Mouse (Mus musculus) central nervous system, embryonic 14 days (tissue): ENCODE measurements around the gene Gm3880. TPM values are rescaled to one million over a fixed set of nuclear protein-coding genes. Genes with fewer than 3 reads are reported as not detected.

Experiments used
- polyA plus RNA-seq: library from polyadenylated mRNA; depleted of rRNA; stranded (reverse); fragments of >200 nt; gene quantifications from 2 replicates; pipeline ENCODE4 v1.2.3, GENCODE M21; 2012; rRNA removed

The Gm3880 gene
- polyA plus RNA-seq, result not detected in 2 replicates

GRCm38 (mm10) chrX:102686872-102687271 is at the start of gene Gm3880:
Gene Gm3880, minus strand, starts transcription at chrX:102686972.

GRCm38 (mm10) chrX:102707535-102707934 is 20.8 kb upstream of the Gm3880 start, which contains the start of the genes Gm9112 and Dmrtc1b:
Gene Gm9112, minus strand, starts transcription at chrX:102707635.
Gene Dmrtc1b, plus strand, starts transcription at chrX:102707865.

GRCm38 (mm10) chrX:102643823-102644572 is 42.8 kb downstream of the Gm3880 start, which contains the start of gene Phka1:
Gene Phka1, minus strand, starts transcription at chrX:102644246.

Other genes starting within 250 kb of the Gm3880 start
- gene Hdac8, start 181.6 kb downstream of the Gm3880 start, polyA plus RNA-seq, result 13.9 and 14.1 TPM in 2 replicates
- 7.6 and 8.6 TPM in 2 replicates for gene Phka1, start 42.7 kb downstream of the Gm3880 start, polyA plus RNA-seq
- not detected in 2 replicates for gene Gm9112, start 20.7 kb upstream of the Gm3880 start, polyA plus RNA-seq
- gene Dmrtc1b, start 20.9 kb upstream of the Gm3880 start, polyA plus RNA-seq, result not detected in 2 replicates
- gene Dmrtc1c1, start 116.0 kb upstream of the Gm3880 start, polyA plus RNA-seq, result not detected in 2 replicates
- gene Dmrtc1c2, start 167.6 kb upstream of the Gm3880 start, polyA plus RNA-seq, result not detected in 2 replicates
- gene 1700031F05Rik, start 181.0 kb upstream of the Gm3880 start, polyA plus RNA-seq, result 0.05 TPM in 1 of 2 replicates, not detected in the other
- gene Dmrtc1a, start 221.7 kb upstream of the Gm3880 start, polyA plus RNA-seq, result 0.64 and 1.0 TPM in 2 replicates
- gene 1700011M02Rik, start 221.9 kb upstream of the Gm3880 start, polyA plus RNA-seq, result not detected in 2 replicates
- not detected in 2 replicates for gene 1700018G05Rik, start 241.4 kb upstream of the Gm3880 start, polyA plus RNA-seq